Mouse (Mus musculus): ENCODE measurements at regions not wholly inside any gene's neighbourhood (a gene's known extent, or its start where the extent isn't known, plus 50 kb on each side); places are given as distances from the start of the nearest gene placed in this dataset.

GRCm38 (mm10) chr14:36203855-36204254 lies 109.1 kb downstream of the 4930474N05Rik start:
- TF ChIP-seq CTCF (IDR thresholded peaks at IDR 0.05) (no peak), POLR2A (IDR thresholded peaks at IDR 0.05; ENCODE audit: insufficient read depth, low read depth, low read length) (no peak), EP300 (IDR thresholded peaks at IDR 0.05; ENCODE audit: insufficient read depth, low read depth, low read length) (no peak)
